Mouse (Mus musculus) kidney, embryonic 14.5 days (tissue): ENCODE data around the gene Epop. TPM values are rescaled to one million over a fixed set of nuclear protein-coding genes. Genes with fewer than 3 reads are reported as not detected.

Experiments used
- ATAC-seq: fragments of 200-750 bp; cut with Nextera tagmentation; 2 replicates; pipeline ENCODE4 v1.8.0; 2017; ENCODE audit warnings: moderate number of reproducible peaks, mild to moderate bottlenecking, moderate TSS enrichment, moderate library complexity; ENCODE audit not compliant: low FRiP score, low TSS enrichment
- H3K27ac ChIP-seq: fragments of 300-500 bp; sonication (generic); 2 replicates; pipeline ENCODE4 v1.5.1; 2014; ENCODE audit warnings: low read depth, mild to moderate bottlenecking, low read length, moderate library complexity, mixed read lengths
- H3K27me3 ChIP-seq: fragments of 300-500 bp; sonication (generic); 2 replicates; pipeline ENCODE4 v1.6.1; 2014; ENCODE audit warnings: mild to moderate bottlenecking, low read length; ENCODE audit not compliant: control insufficient read depth, insufficient read depth
- H3K36me3 ChIP-seq: fragments of 300-500 bp; sonication (generic); 2 replicates; pipeline ENCODE4 v1.6.1; 2014; ENCODE audit warnings: low read length, mixed read lengths; ENCODE audit not compliant: control insufficient read depth, insufficient read depth
- H3K4me1 ChIP-seq: fragments of 300-500 bp; sonication (generic); 2 replicates; pipeline ENCODE4 v1.6.1; 2014; ENCODE audit warnings: low read length, mixed read lengths; ENCODE audit not compliant: control insufficient read depth, insufficient read depth
- H3K4me2 ChIP-seq: fragments of 300-500 bp; sonication (generic); replicated peaks from 2 replicates; pipeline ENCODE4 v1.6.1; 2014; ENCODE audit warnings: low read depth, mild to moderate bottlenecking, low read length
- H3K4me3 ChIP-seq: fragments of 300-500 bp; sonication (generic); 2 replicates; pipeline ENCODE4 v1.5.1; 2014; ENCODE audit warnings: mild to moderate bottlenecking, low read length
- H3K9ac ChIP-seq: fragments of 300-500 bp; sonication (generic); 2 replicates; pipeline ENCODE4 v1.6.1; 2014; ENCODE audit warnings: low read depth, mild to moderate bottlenecking, low read length, moderate library complexity
- H3K9me3 ChIP-seq: fragments of 300-500 bp; sonication (generic); 2 replicates; pipeline ENCODE4 v1.6.1; 2016; ENCODE audit warnings: low read length; ENCODE audit not compliant: control insufficient read depth
- WGBS: fragments of 180-500 bp; shearing (Covaris S2); extraction: QIAGEN DNeasy Blood & Tissue Kit; methylation state at CpG from one replicate; pipeline ENCODE4 v1.1.7; 2014; 5-methylcytosine and 5-hydroxymethylcytosine counted together
- polyA plus RNA-seq: library from polyadenylated mRNA; unstranded; fragments of >200 nt; fragmentation: Nextera tagmentation; extraction: Ambion mirVana; gene quantifications from 2 replicates; pipeline ENCODE4 v1.2.1, GENCODE M21; 2014

The Epop gene
- polyA plus RNA-seq, 1 experiment from 2014 or later = 6.9 TPM

- Histone ChIP-seq H3K9ac (peak overlapping the region; percentile 42; the same call in 1 of the 2 replicates), H3K4me1 (peaks cover 36% of the 10 kb centered on the region)
These were observed 39.8 kb upstream of the Epop start for GRCm38 (mm10) chr11:97669268-97669667.

GRCm38 (mm10) chr11:97668160-97668559 lies 38.7 kb upstream of the Epop start:
- Histone ChIP-seq H3K4me2 (no peak overlapping the region), H3K27ac (no peak overlapping the region), H3K4me3 (no peak overlapping the region), H3K36me3 (peaks cover 73% of the 10 kb centered on the region), H3K4me1 (peaks cover 36% of the 10 kb centered on the region), H3K9me3 (no peaks in the 10 kb centered on the region), H3K27me3 (no peaks in the 10 kb centered on the region), H3K9ac (no peak overlapping the region)
- WGBS = 86% methylated on average over 7 of the region's 7 CpGs
- no peak for ATAC-seq

More at GRCm38 (mm10) chr11:97669268-97669667, 39.8 kb upstream of the Epop start:
- Histone ChIP-seq H3K27ac (0 out of 2 replicates have a peak overlapping the region, but pooled peaks have one; percentile 37), H3K4me2 (no peak overlapping the region), H3K9me3 (no peaks in the 10 kb centered on the region), H3K36me3 (peaks cover 84% of the 10 kb centered on the region), H3K4me3 (no peak overlapping the region), H3K27me3 (no peaks in the 10 kb centered on the region)
- ATAC-seq = no peak
- WGBS = 50% methylated on average over 15 of the region's 15 CpGs

GRCm38 (mm10) chr11:97666794-97667193 lies 37.3 kb upstream of the Epop start:
- Histone ChIP-seq H3K9ac (no peak overlapping the region), H3K36me3 (peaks cover 59% of the 10 kb centered on the region), H3K9me3 (no peaks in the 10 kb centered on the region), H3K27ac (no peak overlapping the region), H3K4me2 (no peak overlapping the region), H3K4me1 (peaks cover 45% of the 10 kb centered on the region), H3K4me3 (no peak overlapping the region), H3K27me3 (no peaks in the 10 kb centered on the region; the same call in 1 of the 2 replicates)
- ATAC-seq = no peak
- 94% methylated on average over 15 of the region's 15 CpGs for WGBS

GRCm38 (mm10) chr11:97666221-97666620 lies 36.7 kb upstream of the Epop start:
- Histone ChIP-seq H3K9ac (no peak overlapping the region), H3K4me2 (no peak overlapping the region), H3K9me3 (no peaks in the 10 kb centered on the region), H3K4me3 (no peak overlapping the region), H3K36me3 (peaks cover 53% of the 10 kb centered on the region), H3K27ac (no peak overlapping the region), H3K27me3 (peaks cover 2% of the 10 kb centered on the region; the same call in 1 of the 2 replicates), H3K4me1 (peaks cover 50% of the 10 kb centered on the region)
- WGBS = 95% methylated on average over 7 of the region's 7 CpGs
- ATAC-seq = no peak

GRCm38 (mm10) chr11:97665431-97665830 lies 35.9 kb upstream of the Epop start:
- Histone ChIP-seq H3K4me1 (peaks cover 52% of the 10 kb centered on the region), H3K4me2 (no peak overlapping the region), H3K36me3 (peaks cover 46% of the 10 kb centered on the region), H3K9me3 (no peaks in the 10 kb centered on the region), H3K27ac (no peak overlapping the region), H3K4me3 (no peak overlapping the region), H3K9ac (no peak overlapping the region), H3K27me3 (peaks cover 2% of the 10 kb centered on the region; the same call in 1 of the 2 replicates)
- no peak for ATAC-seq
- WGBS = 89% methylated on average over 13 of the region's 13 CpGs

- H3K4me3 ChIP-seq = peak overlapping the region; percentile 90
- peak overlapping the region; percentile 92 for H3K9ac ChIP-seq
- no peaks in the 10 kb centered on the region for H3K9me3 ChIP-seq
- H3K4me1 ChIP-seq = peaks cover 46% of the 10 kb centered on the region
- H3K27me3 ChIP-seq = peaks cover 2% of the 10 kb centered on the region; the same call in 1 of the 2 replicates
- H3K36me3 ChIP-seq = peaks cover 40% of the 10 kb centered on the region
- H3K4me2 ChIP-seq = peak overlapping the region; percentile 89
- WGBS = 31% methylated on average over 6 of the region's 6 CpGs
- no peak for ATAC-seq
- H3K27ac ChIP-seq = no peak overlapping the region
These were observed 35.3 kb upstream of the Epop start for GRCm38 (mm10) chr11:97664771-97665240.

- peak overlapping the region; percentile 89 for H3K4me2 ChIP-seq
- H3K9me3 ChIP-seq = no peaks in the 10 kb centered on the region
- H3K36me3 ChIP-seq = peaks cover 36% of the 10 kb centered on the region
- peaks cover 2% of the 10 kb centered on the region; the same call in 1 of the 2 replicates for H3K27me3 ChIP-seq
- H3K4me3 ChIP-seq = peak overlapping the region; percentile 90
- ATAC-seq = no peak
- H3K4me1 ChIP-seq = peaks cover 46% of the 10 kb centered on the region
- H3K9ac ChIP-seq = peak overlapping the region; percentile 92
- H3K27ac ChIP-seq = peak overlapping the region; percentile 91; the same call in 1 of the 2 replicates
- WGBS = 2% methylated on average over 6 of the region's 8 CpGs
These were observed 34.8 kb upstream of the Epop start for GRCm38 (mm10) chr11:97664339-97664665.

GRCm38 (mm10) chr11:97663528-97664338 lies 34.2 kb upstream of the Epop start:
- peak overlapping the region; percentile 90 for H3K4me3 ChIP-seq
- H3K4me2 ChIP-seq = peak overlapping the region; percentile 89
- whole genome bisulfite sequencing = 0% methylated on average over 26 of the region's 57 CpGs
- H3K9ac ChIP-seq = peak overlapping the region; percentile 92
- no peaks in the 10 kb centered on the region for H3K9me3 ChIP-seq
- H3K27ac ChIP-seq = peak overlapping the region; percentile 91
- peaks cover 43% of the 10 kb centered on the region for H3K4me1 ChIP-seq
- H3K27me3 ChIP-seq = peaks cover 2% of the 10 kb centered on the region; the same call in 1 of the 2 replicates
- peak; percentile 45; the same call in 1 of the 2 replicates for ATAC-seq
- peaks cover 30% of the 10 kb centered on the region for H3K36me3 ChIP-seq
